Mouse (Mus musculus): ENCODE data around the gene Sfxn5. TPM values are rescaled to one million over a fixed set of nuclear protein-coding genes. Genes with fewer than 3 reads are reported as not detected.
A peak's percentile ranks its signal among the peaks of the same experiment; 100 is the strongest.

Sfxn5 gene
- polyA plus RNA-seq, 2 experiments: 5.8 to 6.6 TPM

GRCm38 (mm10) chr6:85373066-85373860, 40.0 kb upstream of the Sfxn5 start:
- Histone ChIP-seq H3K36me3 (ENCODE audit: control insufficient read depth, insufficient read depth, low read length) (peaks cover 3% of the 10 kb centered on the region; the same call in 1 of the 2 replicates), H3K9me3 (ENCODE audit: control insufficient read depth, low read length) (no peaks in the 10 kb centered on the region), H3K4me3 (replicated peaks; ENCODE audit: low read length) (peak overlapping the region; percentile 83), H3K27ac (replicated peaks; ENCODE audit: low read depth, low read length) (no peak overlapping the region), H3K9ac (ENCODE audit: low read depth, low read length, severe bottlenecking) (peak overlapping the region; percentile 86), H3K4me2 (replicated peaks; ENCODE audit: low read depth, low read length, severe bottlenecking) (peak overlapping the region; percentile 65), H3K4me1 (ENCODE audit: control insufficient read depth, insufficient read depth, low read length) (peaks cover 37% of the 10 kb centered on the region), H3K27me3 (ENCODE audit: control insufficient read depth, insufficient read depth, low read length) (no peaks in the 10 kb centered on the region)
- no peak for ATAC-seq (ENCODE audit: low FRiP score, low read depth)
- WGBS: 77% methylated on average over 10 of the region's 10 CpGs
- DNase-seq (ENCODE audit: low spot score): no peak
- no peak for TF ChIP-seq POLR2A (IDR thresholded peaks at IDR 0.05; ENCODE audit: borderline replicate concordance, extremely low read depth, insufficient read depth, insufficient read length)

- DNase-seq (ENCODE audit: low spot score) (no peak), ATAC-seq (ENCODE audit: low FRiP score, low read depth) (no peak)
- WGBS: 82% methylated on average over 2 of the region's 2 CpGs
- TF ChIP-seq POLR2A (IDR thresholded peaks at IDR 0.05; ENCODE audit: borderline replicate concordance, extremely low read depth, insufficient read depth, insufficient read length): no peak
- H3K9me3 ChIP-seq (ENCODE audit: control insufficient read depth, low read length): no peaks in the 10 kb centered on the region
- peak overlapping the region; percentile 65 for H3K4me2 ChIP-seq (replicated peaks; ENCODE audit: low read depth, low read length, severe bottlenecking)
- peaks cover 39% of the 10 kb centered on the region for H3K4me1 ChIP-seq (ENCODE audit: control insufficient read depth, insufficient read depth, low read length)
- no peaks in the 10 kb centered on the region for H3K27me3 ChIP-seq (ENCODE audit: control insufficient read depth, insufficient read depth, low read length)
- peaks cover 3% of the 10 kb centered on the region; the same call in 1 of the 2 replicates for H3K36me3 ChIP-seq (ENCODE audit: control insufficient read depth, insufficient read depth, low read length)
- no peak overlapping the region for H3K9ac ChIP-seq (ENCODE audit: low read depth, low read length, severe bottlenecking)
- H3K27ac ChIP-seq (replicated peaks; ENCODE audit: low read depth, low read length): no peak overlapping the region
- H3K4me3 ChIP-seq (replicated peaks; ENCODE audit: low read length): no peak overlapping the region
These were observed 39.3 kb upstream of the Sfxn5 start for GRCm38 (mm10) chr6:85372496-85372895.

GRCm38 (mm10) chr6:85371859-85372405, 38.7 kb upstream of the Sfxn5 start:
- Histone ChIP-seq H3K36me3 (ENCODE audit: control insufficient read depth, insufficient read depth, low read length) (peaks cover 3% of the 10 kb centered on the region; the same call in 1 of the 2 replicates), H3K27ac (replicated peaks; ENCODE audit: low read depth, low read length) (no peak overlapping the region), H3K9me3 (ENCODE audit: control insufficient read depth, low read length) (no peaks in the 10 kb centered on the region), H3K27me3 (ENCODE audit: control insufficient read depth, insufficient read depth, low read length) (no peaks in the 10 kb centered on the region), H3K4me1 (ENCODE audit: control insufficient read depth, insufficient read depth, low read length) (peaks cover 45% of the 10 kb centered on the region), H3K9ac (ENCODE audit: low read depth, low read length, severe bottlenecking) (no peak overlapping the region), H3K4me3 (replicated peaks; ENCODE audit: low read length) (no peak overlapping the region), H3K4me2 (replicated peaks; ENCODE audit: low read depth, low read length, severe bottlenecking) (peak overlapping the region; percentile 65)
- no peak for DNase-seq (ENCODE audit: low spot score)
- no peak for TF ChIP-seq POLR2A (IDR thresholded peaks at IDR 0.05; ENCODE audit: borderline replicate concordance, extremely low read depth, insufficient read depth, insufficient read length)
- no peak for ATAC-seq (ENCODE audit: low FRiP score, low read depth)
- WGBS: 69% methylated on average over 6 of the region's 6 CpGs

GRCm38 (mm10) chr6:85370666-85371430, 37.6 kb upstream of the Sfxn5 start:
- Histone ChIP-seq H3K4me1 (ENCODE audit: control insufficient read depth, insufficient read depth, low read length) (peaks cover 56% of the 10 kb centered on the region), H3K4me3 (replicated peaks; ENCODE audit: low read length) (no peak overlapping the region), H3K9me3 (ENCODE audit: control insufficient read depth, low read length) (no peaks in the 10 kb centered on the region), H3K27ac (replicated peaks; ENCODE audit: low read depth, low read length) (no peak overlapping the region), H3K4me2 (replicated peaks; ENCODE audit: low read depth, low read length, severe bottlenecking) (no peak overlapping the region), H3K27me3 (ENCODE audit: control insufficient read depth, insufficient read depth, low read length) (no peaks in the 10 kb centered on the region), H3K9ac (ENCODE audit: low read depth, low read length, severe bottlenecking) (no peak overlapping the region), H3K36me3 (ENCODE audit: control insufficient read depth, insufficient read depth, low read length) (peaks cover 3% of the 10 kb centered on the region; the same call in 1 of the 2 replicates)
- DNase-seq (ENCODE audit: low spot score) (no peak), ATAC-seq (ENCODE audit: low FRiP score, low read depth) (no peak)
- WGBS: 93% methylated on average over 9 of the region's 9 CpGs
- no peak for TF ChIP-seq POLR2A (IDR thresholded peaks at IDR 0.05; ENCODE audit: borderline replicate concordance, extremely low read depth, insufficient read depth, insufficient read length)

GRCm38 (mm10) chr6:85370041-85370440, 36.8 kb upstream of the Sfxn5 start:
- DNase-seq (ENCODE audit: low spot score): no peak
- no peak overlapping the region for H3K4me3 ChIP-seq (replicated peaks; ENCODE audit: low read length)
- no peak overlapping the region for H3K9ac ChIP-seq (ENCODE audit: low read depth, low read length, severe bottlenecking)
- peaks cover 55% of the 10 kb centered on the region for H3K4me1 ChIP-seq (ENCODE audit: control insufficient read depth, insufficient read depth, low read length)
- no peaks in the 10 kb centered on the region for H3K27me3 ChIP-seq (ENCODE audit: control insufficient read depth, insufficient read depth, low read length)
- 76% methylated on average over 5 of the region's 5 CpGs for WGBS
- H3K36me3 ChIP-seq (ENCODE audit: control insufficient read depth, insufficient read depth, low read length): peaks cover 5% of the 10 kb centered on the region
- no peak for TF ChIP-seq POLR2A (IDR thresholded peaks at IDR 0.05; ENCODE audit: borderline replicate concordance, extremely low read depth, insufficient read depth, insufficient read length)
- ATAC-seq (ENCODE audit: low FRiP score, low read depth): no peak
- no peak overlapping the region for H3K27ac ChIP-seq (replicated peaks; ENCODE audit: low read depth, low read length)
- no peak overlapping the region for H3K4me2 ChIP-seq (replicated peaks; ENCODE audit: low read depth, low read length, severe bottlenecking)
- H3K9me3 ChIP-seq (ENCODE audit: control insufficient read depth, low read length): no peaks in the 10 kb centered on the region
